Mouse (Mus musculus): ENCODE measurements at regions not wholly inside any gene's neighbourhood (a gene's known extent, or its start where the extent isn't known, plus 50 kb on each side); places are given as distances from the start of the nearest gene placed in this dataset.

DNA sequence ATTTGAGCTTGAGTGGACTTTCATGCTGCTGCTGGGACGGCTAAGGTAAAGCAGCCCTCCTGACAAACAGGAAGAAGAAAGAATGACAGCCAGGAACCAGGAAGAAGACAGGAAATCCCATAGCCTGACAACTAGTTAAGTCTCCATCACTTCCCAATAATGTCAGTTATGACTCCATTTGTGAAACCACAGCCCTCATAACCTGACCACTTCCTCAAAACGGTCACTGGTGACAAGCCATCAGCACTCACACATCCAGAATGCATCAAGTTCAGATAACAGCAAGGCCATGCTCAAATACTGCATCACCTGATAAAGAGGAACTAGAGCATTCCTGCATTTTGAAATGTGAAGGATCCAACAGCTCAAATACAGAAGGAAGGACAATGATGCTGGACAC, 288.3 kb downstream of the Zfp706 start:
- DNase-seq (ENCODE audit: low spot score in 2 of 2) = no peak

- DNase-seq (ENCODE audit: low spot score in 2 of 2) = no peak
Observed at GRCm38 (mm10) chr15:36717835-36718234, 289.7 kb downstream of the Zfp706 start.

DNA sequence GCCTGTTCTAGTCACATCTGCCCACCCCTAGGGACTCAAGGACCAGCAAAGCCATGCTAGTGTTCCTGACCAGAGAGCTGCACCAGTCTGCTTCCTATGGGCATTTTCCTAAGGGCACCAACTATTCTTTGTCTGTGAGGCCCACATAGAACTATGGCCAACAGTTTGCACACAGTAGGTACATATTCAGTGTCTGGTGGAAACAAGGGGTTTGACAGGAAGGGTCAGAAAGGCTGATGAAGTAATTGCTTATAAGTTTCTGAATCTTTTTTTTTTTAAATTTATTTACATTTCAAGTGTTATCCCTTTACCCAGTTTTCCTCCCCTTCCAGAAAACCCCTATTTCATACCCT, 290.9 kb downstream of the Zfp706 start:
- no peak for DNase-seq (ENCODE audit: low spot score in 2 of 2)

GRCm38 (mm10) chr15:36715745-36716685, 291.6 kb downstream of the Zfp706 start:
- peak; percentile 46 to 65 for DNase-seq (ENCODE audit: low spot score in 2 of 2)

DNA sequence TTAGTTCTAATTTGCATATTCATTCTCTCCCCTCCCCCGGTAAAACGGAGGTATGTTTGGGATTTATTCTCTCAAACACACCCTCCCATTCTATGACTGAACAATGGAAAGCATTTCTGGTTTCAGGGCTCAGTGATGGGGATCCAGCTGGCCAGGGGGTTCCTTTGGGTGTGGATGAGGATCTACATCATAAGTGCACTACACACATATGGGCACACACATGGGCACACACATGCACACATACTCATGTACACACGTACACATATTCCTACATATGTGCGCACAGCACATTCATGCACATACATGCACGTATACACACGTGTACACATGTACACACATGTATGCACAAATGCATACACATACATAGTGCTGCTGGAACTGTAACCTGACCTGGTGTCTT, 292.4 kb downstream of the Zfp706 start:
- DNase-seq (ENCODE audit: low spot score in 2 of 2) = no peak

- no peak for DNase-seq (ENCODE audit: low spot score in 2 of 2)
Observed at GRCm38 (mm10) chr15:36709788-36710187, 297.8 kb downstream of the Zfp706 start.

GRCm38 (mm10) chr15:36708471-36708870, 299.1 kb downstream of the Zfp706 start:
- peak; percentile 79 to 83 for DNase-seq (ENCODE audit: low spot score in 2 of 2)

- peak; percentile 35 to 40 for DNase-seq (ENCODE audit: low spot score in 2 of 2)
Observed at GRCm38 (mm10) chr15:36705990-36706389, 301.6 kb downstream of the Zfp706 start.

GRCm38 (mm10) chr15:36705391-36705790, 302.2 kb downstream of the Zfp706 start:
- DNase-seq (ENCODE audit: low spot score in 2 of 2) = no peak

- DNase-seq (ENCODE audit: low spot score in 2 of 2) = no peak
Observed at GRCm38 (mm10) chr15:36701846-36702245, 305.7 kb downstream of the Zfp706 start.

DNA sequence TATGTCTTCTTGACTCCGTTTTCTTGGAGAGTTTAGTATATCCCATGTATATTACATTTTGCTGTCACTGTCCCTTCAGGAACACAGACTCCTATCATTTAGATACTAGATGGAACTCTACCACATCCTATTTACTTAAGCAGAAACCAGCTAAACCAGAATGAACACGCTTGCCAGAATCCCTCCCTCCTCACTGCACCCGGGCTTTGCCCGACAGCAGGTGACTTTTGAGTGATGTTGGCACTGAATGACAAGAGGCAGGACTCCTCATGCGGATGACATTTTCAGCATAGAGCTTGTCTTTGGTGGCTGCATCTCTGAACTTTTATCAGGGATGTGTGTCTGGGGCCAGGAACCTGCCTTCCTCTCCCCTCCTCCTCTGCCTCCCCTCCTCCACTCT, 307.4 kb downstream of the Zfp706 start:
- no peak for DNase-seq (ENCODE audit: low spot score in 2 of 2)

DNA sequence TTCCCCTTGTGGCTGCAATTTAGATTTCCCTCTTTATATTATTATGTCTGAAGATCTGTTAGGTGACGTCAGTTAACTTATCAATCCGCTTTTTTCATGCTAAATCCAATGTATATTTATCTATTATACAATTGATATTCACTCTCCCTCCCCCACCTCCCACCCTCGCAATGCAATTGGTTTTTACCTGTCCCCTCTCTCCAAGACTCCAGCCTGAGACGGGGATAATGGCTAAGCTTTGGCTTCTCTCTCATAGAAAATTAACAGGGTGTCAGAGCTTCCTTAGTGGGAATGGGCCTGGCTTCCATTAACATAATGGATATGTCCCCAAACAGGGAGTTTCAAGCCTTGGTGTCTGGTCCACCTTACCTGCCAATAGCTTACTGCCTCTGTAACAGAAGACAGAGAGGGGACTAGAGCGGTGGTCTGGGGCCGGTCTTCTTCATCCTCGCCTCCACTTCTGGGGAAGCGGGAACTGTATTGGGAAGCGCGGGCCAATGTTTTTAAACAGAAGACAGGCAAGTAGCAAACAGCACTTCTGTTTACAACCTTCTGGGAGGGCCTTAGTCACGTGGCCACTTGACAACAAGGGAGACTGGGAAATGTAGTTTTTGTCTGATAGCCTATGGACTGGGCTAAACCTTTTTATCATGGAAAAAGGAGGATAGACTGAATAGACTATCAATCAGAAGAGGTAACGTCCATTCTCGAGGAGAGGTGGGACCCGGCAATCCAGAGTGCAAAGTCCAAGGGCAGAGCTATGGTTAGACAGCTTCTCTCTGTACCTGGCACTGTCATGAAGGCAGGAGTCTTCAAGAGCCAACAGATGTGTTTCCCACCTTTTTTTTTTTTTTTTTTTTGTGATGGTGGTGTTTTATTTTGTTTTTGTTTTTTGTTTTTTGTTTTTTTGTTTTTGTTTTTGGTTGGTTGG, 312.1 kb downstream of the Zfp706 start:
- peak in 1 of 2 experiments; percentile 18 for DNase-seq (ENCODE audit: low spot score in 2 of 2)

DNA sequence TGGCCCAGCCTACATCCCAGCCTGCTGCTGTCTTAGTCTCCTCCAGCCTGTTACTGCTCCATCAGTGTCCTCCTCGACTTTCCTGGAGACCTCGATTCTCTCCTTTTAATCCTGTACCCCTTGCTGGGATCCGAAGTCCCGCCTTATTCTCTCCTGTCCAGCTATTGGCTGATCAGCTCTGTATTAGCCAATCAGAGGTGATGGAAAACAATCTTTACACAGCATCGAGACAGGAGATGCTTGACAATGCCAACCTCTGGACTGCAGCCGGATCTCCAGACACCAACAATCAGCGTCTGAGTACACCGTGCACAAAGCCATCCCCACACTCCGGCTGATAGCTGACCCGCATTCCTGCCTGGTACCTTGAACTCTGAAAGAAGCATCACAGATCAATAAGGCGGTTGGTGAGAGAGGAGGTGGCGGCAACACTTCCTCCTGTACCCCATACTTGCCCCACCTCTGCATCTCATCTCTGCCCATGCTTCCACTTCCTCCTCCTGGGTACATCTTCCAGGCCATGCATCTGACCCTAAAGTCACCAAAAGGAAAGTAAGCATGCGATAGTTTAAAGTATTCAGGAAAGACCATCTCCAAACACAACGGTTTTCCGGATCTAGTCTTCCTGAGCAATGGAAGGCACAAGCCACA, 316.4 kb downstream of the Zfp706 start:
- DNase-seq (ENCODE audit: low spot score in 2 of 2) = no peak

GRCm38 (mm10) chr15:36689881-36690280, 317.7 kb downstream of the Zfp706 start:
- no peak for DNase-seq (ENCODE audit: low spot score in 2 of 2)

DNA sequence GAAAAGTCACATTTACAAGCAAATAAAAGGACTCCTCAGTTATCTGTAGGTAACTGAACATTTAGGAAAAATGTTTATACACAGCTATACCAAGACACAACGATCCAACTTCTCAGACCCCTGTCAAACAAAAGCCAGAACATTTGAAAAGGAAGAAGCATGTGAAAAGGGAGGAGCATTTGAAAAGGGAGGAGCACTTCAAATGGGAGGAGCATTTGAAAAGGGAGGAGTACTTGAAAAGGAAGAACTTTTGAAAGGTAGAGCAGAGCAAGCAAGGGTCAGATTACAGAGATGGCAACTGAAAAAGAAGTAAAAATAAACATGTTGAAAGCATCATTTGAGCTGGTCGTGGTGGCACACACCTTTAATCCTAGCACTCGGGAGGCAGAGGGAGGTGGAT, 318.3 kb downstream of the Zfp706 start:
- DNase-seq (ENCODE audit: low spot score in 2 of 2) = no peak

- no peak for DNase-seq (ENCODE audit: low spot score in 2 of 2)
Observed at GRCm38 (mm10) chr15:36688051-36688754, 319.4 kb downstream of the Zfp706 start.

GRCm38 (mm10) chr15:36684684-36685083, 322.9 kb downstream of the Zfp706 start:
- DNase-seq (ENCODE audit: low spot score in 2 of 2) = no peak

- DNase-seq (ENCODE audit: low spot score in 2 of 2) = no peak
Observed at GRCm38 (mm10) chr15:36682832-36683231, 324.7 kb downstream of the Zfp706 start.

DNA sequence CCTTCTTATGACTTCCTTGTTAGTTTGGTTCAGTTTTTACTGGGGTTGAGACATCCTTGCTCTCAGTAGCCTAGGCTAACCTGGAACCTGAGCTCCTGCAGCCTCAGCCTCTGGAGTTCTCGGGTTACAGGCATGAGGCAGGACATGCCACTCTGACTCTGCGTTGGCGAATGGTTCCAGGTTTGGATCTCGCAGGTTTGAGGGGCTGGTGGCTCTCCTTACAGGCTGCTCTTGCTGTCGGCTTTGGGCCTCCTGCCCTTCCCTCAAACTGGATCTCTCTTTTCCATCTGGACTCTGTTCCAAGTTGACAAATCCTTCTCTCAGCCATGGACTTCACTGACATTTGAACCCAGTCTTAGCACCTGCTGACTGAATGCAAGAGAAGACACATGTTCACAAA, 325.4 kb downstream of the Zfp706 start:
- DNase-seq (ENCODE audit: low spot score in 2 of 2) = no peak

- DNase-seq (ENCODE audit: low spot score in 2 of 2) = no peak
Observed at GRCm38 (mm10) chr15:36680361-36681140, 327.0 kb downstream of the Zfp706 start.

Data from adrenal gland, adult 18-20 months (tissue).